Mouse (Mus musculus): Measurements from ENCODE around the gene Pelp1. TPM values are rescaled to one million over a fixed set of nuclear protein-coding genes. Genes with fewer than 3 reads are reported as not detected.

The Pelp1 gene
- total RNA-seq (2012; rRNA removed), result 76.5 and 77.5 TPM in 2 replicates

GRCm38 (mm10) chr11:70409594-70410296 lies at the start of gene Pelp1:
TSS of gene Pelp1 (minus strand) at chr11:70410031.
- Histone ChIP-seq H3K27ac (ENCODE audit: insufficient read depth, low read depth, low read length, poor library complexity, severe bottlenecking) (peak within 1 kb of the TSS; percentile 77), H3K9me3 (ENCODE audit: control insufficient read depth, insufficient read depth, low read depth, low read length) (no peaks in the 10 kb centered on the region), H3K4me3 (ENCODE audit: insufficient read depth in 1 of 2, low read depth in 1 of 2, low read length in 2 of 2, poor library complexity in 1 of 2, severe bottlenecking in 1 of 2) (peak within 1 kb of the TSS; percentile 87 to 93), H3K9ac (ENCODE audit: insufficient read depth, low read depth, low read length, poor library complexity, severe bottlenecking) (peak within 1 kb of the TSS; percentile 96), H3K4me1 (ENCODE audit: control insufficient read depth in 2 of 2, insufficient read depth in 2 of 2, low read length in 2 of 2, poor library complexity in 1 of 2) (peaks cover 3 to 9% of the 10 kb centered on the region in 2 experiments; a peak in 2 of 4 replicates), H3K36me3 (ENCODE audit: control insufficient read depth, insufficient read depth, low read length, poor library complexity, severe bottlenecking) (peaks cover 22% of the 10 kb centered on the region)
- TF ChIP-seq HCFC1 (IDR thresholded peaks at IDR 0.05; ENCODE audit: borderline replicate concordance, insufficient read depth, low read length) (peak; percentile 81), ZNF384 (IDR thresholded peaks at IDR 0.05; ENCODE audit: low read depth, low read length) (no peak)
- peak; percentile 96 for DNase-seq (ENCODE audit: low read depth, low spot score)
- in situ Hi-C loops (cut with MboI; ENCODE audit: low sequenced_read_pairs in 2 of 2, unreplicated experiment in 2 of 2), result no loop called here

- no peak for TF ChIP-seq MAFK (IDR thresholded peaks at IDR 0.05; ENCODE audit: insufficient read depth, low read depth, low read length)
- TF ChIP-seq CHD2 (IDR thresholded peaks at IDR 0.05; ENCODE audit: low read depth, low read length), result no peak
- no peak for TF ChIP-seq ZC3H11A (IDR thresholded peaks at IDR 0.05; ENCODE audit: borderline replicate concordance, low read depth, low read length)
- TF ChIP-seq ZNF384 (IDR thresholded peaks at IDR 0.05; ENCODE audit: low read depth, low read length), result no peak
- no peak for TF ChIP-seq HCFC1 (IDR thresholded peaks at IDR 0.05; ENCODE audit: borderline replicate concordance, insufficient read depth, low read length)
- Histone ChIP-seq H3K9me3 (ENCODE audit: control insufficient read depth, insufficient read depth, low read depth, low read length) (no peaks in the 10 kb centered on the region), H3K4me3 (ENCODE audit: insufficient read depth in 1 of 2, low read depth in 1 of 2, low read length in 2 of 2, poor library complexity in 1 of 2, severe bottlenecking in 1 of 2) (peak within 1 kb of the TSS; percentile 60 to 63), H3K9ac (ENCODE audit: insufficient read depth, low read depth, low read length, poor library complexity, severe bottlenecking) (peak within 1 kb of the TSS; percentile 56), H3K4me1 (ENCODE audit: control insufficient read depth in 2 of 2, insufficient read depth in 2 of 2, low read length in 2 of 2, poor library complexity in 1 of 2) (0 out of 4 replicates have a peak, but pooled peaks cover 0 to 2% of the 10 kb centered on the region in 2 experiments), H3K36me3 (ENCODE audit: control insufficient read depth, insufficient read depth, low read length, poor library complexity, severe bottlenecking) (peaks cover 3% of the 10 kb centered on the region; the same call in 1 of the 2 replicates), H3K27ac (ENCODE audit: insufficient read depth, low read depth, low read length, poor library complexity, severe bottlenecking) (no peak within 1 kb of the TSS)
- no peak for DNase-seq (ENCODE audit: low read depth, low spot score)
- in situ Hi-C loops (cut with MboI; ENCODE audit: low sequenced_read_pairs in 2 of 2, unreplicated experiment in 2 of 2), result no loop called here
Measured at GRCm38 (mm10) chr11:70458688-70459600, 49.1 kb upstream of the Pelp1 start, which contains the start of gene Zmynd15. TSS of gene Zmynd15 (plus strand) at chr11:70459433.

- in situ Hi-C loops (cut with MboI; ENCODE audit: low sequenced_read_pairs in 2 of 2, unreplicated experiment in 2 of 2), result no loop called here
- H3K4me1 ChIP-seq (ENCODE audit: control insufficient read depth in 2 of 2, insufficient read depth in 2 of 2, low read length in 2 of 2, poor library complexity in 1 of 2), result peaks cover 3 to 8% of the 10 kb centered on the region in 2 experiments; a peak in 3 of 4 replicates
- peaks cover 9% of the 10 kb centered on the region; the same call in 1 of the 2 replicates for H3K36me3 ChIP-seq (ENCODE audit: control insufficient read depth, insufficient read depth, low read length, poor library complexity, severe bottlenecking)
- no peak for TF ChIP-seq HCFC1 (IDR thresholded peaks at IDR 0.05; ENCODE audit: borderline replicate concordance, insufficient read depth, low read length)
- no peak for TF ChIP-seq ZNF384 (IDR thresholded peaks at IDR 0.05; ENCODE audit: low read depth, low read length)
- no peak for TF ChIP-seq MAFK (IDR thresholded peaks at IDR 0.05; ENCODE audit: insufficient read depth, low read depth, low read length)
- no peak for TF ChIP-seq CHD2 (IDR thresholded peaks at IDR 0.05; ENCODE audit: low read depth, low read length)
- TF ChIP-seq ZC3H11A (IDR thresholded peaks at IDR 0.05; ENCODE audit: borderline replicate concordance, low read depth, low read length), result no peak
- no peak overlapping the region for H3K4me3 ChIP-seq (ENCODE audit: insufficient read depth in 1 of 2, low read depth in 1 of 2, low read length in 2 of 2, poor library complexity in 1 of 2, severe bottlenecking in 1 of 2)
- no peak overlapping the region for H3K27ac ChIP-seq (ENCODE audit: insufficient read depth, low read depth, low read length, poor library complexity, severe bottlenecking)
- no peak for DNase-seq (ENCODE audit: low read depth, low spot score)
- H3K9ac ChIP-seq (ENCODE audit: insufficient read depth, low read depth, low read length, poor library complexity, severe bottlenecking), result peak overlapping the region; percentile 26; the same call in 1 of the 2 replicates
- no peaks in the 10 kb centered on the region for H3K9me3 ChIP-seq (ENCODE audit: control insufficient read depth, insufficient read depth, low read depth, low read length)
Measured at GRCm38 (mm10) chr11:70453261-70454044, 43.6 kb upstream of the Pelp1 start.
